Mouse (Mus musculus) kidney, postnatal 10 days (tissue): ENCODE measurements at regions not wholly inside any gene's neighbourhood (a gene's known extent, or its start where the extent isn't known, plus 50 kb on each side); places are given as distances from the start of the nearest gene placed in this dataset.

ENCODE experiments used
- DNase-seq: peaks from one replicate; pipeline ENCODE4 v3.0.0; 2021; ENCODE audit warnings: mixed read lengths

DNA sequence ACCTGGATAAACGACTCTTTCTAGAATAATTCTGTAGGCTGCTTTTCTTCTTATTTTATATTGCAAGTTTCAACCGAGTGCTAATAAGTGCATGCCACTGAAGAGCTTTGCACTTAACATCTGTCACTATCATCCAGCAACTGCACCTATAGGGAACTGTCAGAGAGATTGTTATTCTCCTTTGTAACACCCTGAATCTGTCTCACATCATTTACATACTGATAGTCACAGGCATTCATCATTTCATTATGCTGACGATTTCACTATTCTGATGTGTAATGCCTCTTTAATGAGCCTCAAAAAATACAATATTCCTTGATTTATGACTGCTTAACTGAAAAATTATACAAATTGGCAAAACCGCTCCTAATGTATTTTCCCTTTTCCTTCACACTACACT lies 1959.2 kb upstream of the Tenm3 start:
- no peak for DNase-seq

DNA sequence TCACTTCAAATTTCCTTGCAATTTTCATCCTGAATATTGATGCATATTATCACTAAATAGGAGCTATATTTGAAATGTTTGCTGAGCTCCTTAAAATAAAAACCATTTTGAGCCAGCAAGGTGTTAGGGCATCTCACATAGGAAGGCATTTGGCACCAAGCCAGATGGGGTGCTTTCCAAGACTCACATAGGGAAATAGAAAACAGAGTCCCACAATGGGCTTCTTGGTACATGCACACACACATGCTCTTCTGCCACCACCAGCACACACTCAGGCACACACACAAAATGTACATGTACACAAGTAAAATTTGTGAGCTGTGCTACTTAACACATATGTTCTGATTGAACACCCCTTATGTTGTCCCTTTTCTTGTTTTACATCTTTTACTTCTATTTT lies 1943.7 kb upstream of the Tenm3 start:
- DNase-seq: peak; percentile 4

DNA sequence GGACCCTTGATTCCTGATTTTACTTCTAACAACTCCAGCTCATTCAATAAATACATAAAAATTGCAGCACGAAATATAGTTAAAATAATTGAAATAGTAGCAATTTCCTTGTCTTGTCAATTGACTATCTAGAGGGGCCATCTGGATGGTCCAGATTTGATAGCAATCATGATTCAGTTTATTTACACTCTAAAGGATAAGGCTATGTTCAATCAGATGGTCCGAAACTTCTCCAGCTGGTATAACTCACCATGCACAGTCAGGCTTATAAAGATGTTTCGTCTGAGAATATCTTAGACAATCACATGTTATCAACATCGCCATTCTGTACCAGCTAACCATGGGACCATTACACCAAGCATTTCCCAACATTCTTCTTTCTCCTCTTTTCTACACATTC lies 1926.9 kb upstream of the Tenm3 start:
- DNase-seq: no peak
